ENCODE assay signal across 25 mouse cellular contexts in the genomic region with DNA sequence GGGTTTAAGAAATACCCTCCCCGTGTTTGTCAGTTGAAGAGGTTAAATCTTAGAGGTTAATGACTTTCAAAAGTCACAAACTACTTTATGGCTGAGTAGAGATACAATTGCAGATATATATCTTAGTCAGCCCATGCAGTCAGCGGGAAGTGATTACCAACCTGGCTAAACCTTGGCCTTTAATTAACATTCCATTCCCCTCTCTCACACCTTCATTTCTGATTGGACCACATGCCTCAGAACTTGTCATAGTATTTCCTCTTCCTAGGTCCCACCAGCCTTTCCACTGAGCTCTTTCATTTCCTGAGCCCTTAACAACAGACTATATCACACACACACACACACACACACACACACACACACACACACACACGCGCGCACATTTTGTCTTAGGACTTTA.
"Had no signal": no experiment of that assay in that cellular context is flagged by ENCODE, and none has a peak within 500 bp of the region (broad histone marks: within the 10 kb centered on the region; RNA-seq: fewer than 3 reads in every experiment).

No protein-coding gene starts in this region.

- H3K36me3 ChIP-seq: heart, embryonic 12.5 days; hindbrain, embryonic 10.5 days; hindbrain, embryonic 12.5 days; kidney, embryonic 15.5 days; limb, embryonic 13.5 days; limb, embryonic 15.5 days; liver, embryonic 12.5 days had no signal

- DNase-seq: forebrain, postnatal 0 days; gastrocnemius, postnatal 14 days; gastrocnemius, postnatal 36 days; heart, adult 11 months; heart, adult 2 months; heart, postnatal 10 days; heart, postnatal 4 days; kidney, adult 11 months; kidney, adult 9 months; kidney, postnatal 10 days; kidney, postnatal 36 days; layer of hippocampus, adult 9-11 months; layer of hippocampus, postnatal 36 days; left cerebral cortex, postnatal 4 days had no signal

- H3K27ac ChIP-seq: heart, adult 2 months; hindbrain, embryonic 10.5 days; hindbrain, embryonic 12.5 days; hindbrain, embryonic 14.5 days; kidney, embryonic 15.5 days; limb, embryonic 13.5 days; limb, embryonic 15.5 days; liver, embryonic 12.5 days; liver, embryonic 14.5 days had no signal

- H3K4me1 ChIP-seq: heart, embryonic 12.5 days; limb, embryonic 15.5 days had no signal

- H3K4me3 ChIP-seq: heart, adult 2 months; heart, embryonic 12.5 days; hindbrain, embryonic 10.5 days; hindbrain, embryonic 12.5 days; kidney, embryonic 15.5 days; limb, embryonic 13.5 days; limb, embryonic 15.5 days; liver, embryonic 12.5 days had no signal

- H3K4me2 ChIP-seq: heart, embryonic 12.5 days; hindbrain, embryonic 12.5 days; hindbrain, embryonic 14.5 days; kidney, embryonic 15.5 days; limb, embryonic 13.5 days; limb, embryonic 15.5 days; liver, embryonic 12.5 days had no signal

- ATAC-seq: forebrain, postnatal 0 days; hindbrain, embryonic 16.5 days; inflammation-experienced regulatory T-cells, adult 6 months; liver, embryonic 12.5 days had no signal

- H3K9me3 ChIP-seq: heart, embryonic 12.5 days; hindbrain, embryonic 12.5 days; limb, embryonic 13.5 days; limb, embryonic 15.5 days; liver, embryonic 12.5 days had no signal

- H3K27me3 ChIP-seq: heart, embryonic 12.5 days; hindbrain, embryonic 12.5 days; kidney, embryonic 15.5 days; limb, embryonic 13.5 days; limb, embryonic 15.5 days; liver, embryonic 12.5 days had no signal

- H3K9ac ChIP-seq: forebrain, postnatal 0 days; heart, embryonic 12.5 days; hindbrain, embryonic 12.5 days; hindbrain, embryonic 14.5 days; kidney, embryonic 15.5 days; limb, embryonic 13.5 days; limb, embryonic 15.5 days; liver, embryonic 12.5 days; liver, embryonic 14.5 days had no signal
